Mouse (Mus musculus) liver, embryonic 14.5 days (tissue): Measurements from ENCODE around the gene Ep400. TPM values are rescaled to one million over a fixed set of nuclear protein-coding genes. Genes with fewer than 3 reads are reported as not detected.

Experiments used
- ATAC-seq: fragments of 200-750 bp; cut with Nextera tagmentation; 2 replicates; pipeline ENCODE4 v1.8.0; 2017; ENCODE audit warnings: moderate number of reproducible peaks, mild to moderate bottlenecking, moderate library complexity; ENCODE audit not compliant: insufficient read depth
- DNase-seq, 3 experiments: peaks; one replicate each; pipeline ENCODE4 v3.0.0-alpha.2; 2012 to 2013; ENCODE audit warnings: low read depth in 3 of 3, low spot score in 3 of 3
- H3K27ac ChIP-seq: fragments of 300-500 bp; sonication (generic); 2 replicates; pipeline ENCODE4 v1.5.1; 2014; ENCODE audit warnings: moderate library complexity, mild to moderate bottlenecking, control low read depth, inconsistent platforms
- H3K27me3 ChIP-seq: fragments of 300-500 bp; sonication (generic); 2 replicates; pipeline ENCODE4 v1.6.1; 2014; ENCODE audit warnings: mild to moderate bottlenecking, low read length, moderate library complexity; ENCODE audit not compliant: control insufficient read depth, insufficient read depth
- H3K36me3 ChIP-seq: fragments of 300-500 bp; sonication (generic); replicated peaks from 2 replicates; pipeline ENCODE4 v1.6.1; 2014; ENCODE audit warnings: low read depth; ENCODE audit not compliant: control insufficient read depth, insufficient read depth
- H3K4me1 ChIP-seq, 2 experiments: fragments of 200-500 bp in 1 of 2; fragments of 300-500 bp in 1 of 2; sonication (generic) in 1 of 2; replicated peaks; 2 replicates each; pipeline ENCODE4 v1.6.1; 2012 to 2014; ENCODE audit warnings: antibody characterized with exemption in 1 of 2, inconsistent platforms in 1 of 2, low read length in 1 of 2; ENCODE audit not compliant: control insufficient read depth in 2 of 2, insufficient read depth in 2 of 2
- H3K4me2 ChIP-seq: fragments of 300-500 bp; sonication (generic); 2 replicates; pipeline ENCODE4 v1.6.1; 2014; ENCODE audit warnings: low read depth, mild to moderate bottlenecking, control low read depth, moderate library complexity
- H3K4me3 ChIP-seq, 2 experiments: fragments of 200-500 bp in 1 of 2; fragments of 300-500 bp in 1 of 2; sonication (generic) in 1 of 2; 2 replicates each; pipeline ENCODE4 v1.5.1; 2012 to 2014; ENCODE audit warnings: low read depth in 2 of 2, low read length in 2 of 2, mild to moderate bottlenecking in 2 of 2, control low read depth in 1 of 2, inconsistent platforms in 1 of 2, moderate library complexity in 1 of 2; ENCODE audit not compliant: insufficient read depth in 1 of 2
- H3K9ac ChIP-seq: fragments of 300-500 bp; sonication (generic); replicated peaks from 2 replicates; pipeline ENCODE4 v1.6.1; 2014; ENCODE audit warnings: mild to moderate bottlenecking, control low read depth, moderate library complexity
- H3K9me3 ChIP-seq: fragments of 300-500 bp; sonication (generic); 2 replicates; pipeline ENCODE4 v1.6.1; 2016; ENCODE audit warnings: low read length, mixed read lengths; ENCODE audit not compliant: control insufficient read depth
- CTCF ChIP-seq: IDR thresholded peaks from 2 replicates; pipeline ENCODE4 v1.5.1; 2016; ENCODE audit warnings: antibody characterized with exemption, low read depth, control low read depth
- EP300 ChIP-seq: IDR thresholded peaks from 2 replicates; pipeline ENCODE4 v1.6.1; 2016; ENCODE audit warnings: antibody characterized with exemption, low read depth
- WGBS: fragments of 180-500 bp; shearing (Covaris S2); extraction: QIAGEN DNeasy Blood & Tissue Kit; methylation state at CpG from one replicate; pipeline ENCODE4 v1.1.7; 2014; ENCODE audit not compliant: insufficient replicate concordance; 5-methylcytosine and 5-hydroxymethylcytosine counted together
- polyA plus RNA-seq, 2 experiments: library from polyadenylated mRNA; depleted of rRNA in 1 of 2; stranded (reverse) in 1 of 2; unstranded in 1 of 2; fragments of >200 nt; fragmentation: Nextera tagmentation in 1 of 2; extraction: Ambion mirVana in 1 of 2; gene quantifications; 2 replicates each; pipeline versions ENCODE4 v1.2.1 to v1.2.3; 2012 to 2014

Gene Ep400
- polyA plus RNA-seq, 2 experiments, result 15.2 to 18.2 TPM

DNA sequence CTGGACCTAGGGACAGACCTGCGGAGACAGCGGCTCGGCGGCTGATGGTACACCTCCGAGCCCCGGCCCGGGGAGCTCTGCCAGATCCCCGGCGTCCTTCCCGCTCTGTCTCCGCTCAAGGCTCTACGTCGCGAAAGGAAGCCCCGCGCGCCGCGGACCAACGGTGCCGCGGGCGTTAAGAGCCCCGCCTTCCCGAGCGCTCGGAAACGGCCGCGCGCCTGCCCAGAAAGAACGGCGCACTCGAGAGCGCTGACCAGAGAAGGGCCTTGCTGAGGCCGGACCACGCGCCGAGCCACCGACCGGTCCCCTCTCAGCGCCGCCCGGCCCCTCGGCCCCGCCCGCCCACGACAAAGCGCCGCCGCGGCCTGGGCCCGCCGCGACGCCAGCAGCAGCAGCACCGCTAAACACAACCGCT lies 479 bp downstream of the Ep400 start:
- peak; percentile 43 for ATAC-seq
- no peaks in the 10 kb centered on the region for H3K27me3 ChIP-seq
- H3K9me3 ChIP-seq, result no peaks in the 10 kb centered on the region
- peak overlapping the region; percentile 76 to 99 for H3K4me3 ChIP-seq
- peaks cover 15 to 17% of the 10 kb centered on the region in 2 experiments for H3K4me1 ChIP-seq
- peaks cover 27% of the 10 kb centered on the region for H3K36me3 ChIP-seq
- WGBS, result under 1% methylated on average over 48 of the region's 58 CpGs
- H3K9ac ChIP-seq, result peak overlapping the region; percentile 81
- peak; percentile 39 to 54 (median 52) for DNase-seq
- peak overlapping the region; percentile 91 for H3K4me2 ChIP-seq
- peak overlapping the region; percentile 83 for H3K27ac ChIP-seq
- TF ChIP-seq CTCF (no peak), EP300 (no peak)

- peak overlapping the region; percentile 76 to 99 for H3K4me3 ChIP-seq
- no peaks in the 10 kb centered on the region for H3K27me3 ChIP-seq
- DNase-seq (peak in 2 of 3 experiments; percentile 47 to 50), ATAC-seq (no peak)
- 31% methylated on average over 4 of the region's 4 CpGs for WGBS
- H3K27ac ChIP-seq, result peak overlapping the region; percentile 83
- no peak for TF ChIP-seq CTCF
- TF ChIP-seq EP300, result no peak; the same call in 1 of the 2 replicates
- peaks cover 15 to 17% of the 10 kb centered on the region in 2 experiments for H3K4me1 ChIP-seq
- H3K4me2 ChIP-seq, result peak overlapping the region; percentile 91
- peak overlapping the region; percentile 81 for H3K9ac ChIP-seq
- H3K36me3 ChIP-seq, result peaks cover 23% of the 10 kb centered on the region
- H3K9me3 ChIP-seq, result no peaks in the 10 kb centered on the region
These were observed 1.2 kb downstream of the Ep400 start for GRCm38 (mm10) chr5:110769272-110769671.

GRCm38 (mm10) chr5:110763890-110764289 lies 6.6 kb downstream of the Ep400 start:
- Histone ChIP-seq H3K27ac (no peak overlapping the region), H3K36me3 (peaks cover 9% of the 10 kb centered on the region; the same call in 1 of the 2 replicates), H3K9ac (no peak overlapping the region), H3K9me3 (no peaks in the 10 kb centered on the region), H3K4me3 (no peak overlapping the region), H3K27me3 (no peaks in the 10 kb centered on the region), H3K4me1 (peaks cover 11 to 14% of the 10 kb centered on the region in 2 experiments), H3K4me2 (no peak overlapping the region)
- no peak for TF ChIP-seq EP300
- no peak for TF ChIP-seq CTCF
- 83% methylated on average over 8 of the region's 8 CpGs for WGBS
- DNase-seq (no peak), ATAC-seq (no peak)

GRCm38 (mm10) chr5:110745021-110745420 lies 25.5 kb downstream of the Ep400 start:
- no peak overlapping the region for H3K9ac ChIP-seq
- no peak overlapping the region for H3K27ac ChIP-seq
- no peak overlapping the region for H3K4me2 ChIP-seq
- no peak for ATAC-seq
- no peaks in the 10 kb centered on the region; the same call in 1 of the 2 replicates for H3K36me3 ChIP-seq
- no peaks in the 10 kb centered on the region for H3K27me3 ChIP-seq
- no peaks in the 10 kb centered on the region for H3K4me1 ChIP-seq
- H3K4me3 ChIP-seq, result no peak overlapping the region
- no peak for TF ChIP-seq EP300
- WGBS, result 66% methylated on average over 1 of the region's 1 CpGs
- no peaks in the 10 kb centered on the region for H3K9me3 ChIP-seq
- no peak for DNase-seq

GRCm38 (mm10) chr5:110739496-110740275 lies 30.8 kb downstream of the Ep400 start:
- no peak overlapping the region for H3K27ac ChIP-seq
- H3K4me2 ChIP-seq, result no peak overlapping the region
- H3K27me3 ChIP-seq, result no peaks in the 10 kb centered on the region
- no peak for TF ChIP-seq CTCF
- TF ChIP-seq EP300, result no peak
- H3K4me3 ChIP-seq, result no peak overlapping the region
- whole genome bisulfite sequencing, result 71% methylated on average over 7 of the region's 7 CpGs
- H3K4me1 ChIP-seq, result no peaks in the 10 kb centered on the region
- H3K9me3 ChIP-seq, result no peaks in the 10 kb centered on the region
- ATAC-seq (no peak), DNase-seq (no peak)
- H3K36me3 ChIP-seq, result peaks cover 32% of the 10 kb centered on the region
- no peak overlapping the region for H3K9ac ChIP-seq
